Mouse (Mus musculus) gastrocnemius, postnatal 25 days (tissue): ENCODE measurements around the gene C2. TPM values are rescaled to one million over a fixed set of nuclear protein-coding genes. Genes with fewer than 3 reads are reported as not detected.
"Not testable (repeated sequence)": the region's sequence is repeated elsewhere in the genome, so short reads cannot be mapped to it uniquely, and the experiment has no call there.

Experiments
- DNase-seq: peaks from one replicate; pipeline ENCODE4 v3.0.0; 2022
- total RNA-seq, 2 experiments: library from RNA; stranded (reverse); gene quantifications; 1 replicate in 1 of 2; 2 replicates in 1 of 2; pipeline ENCODE4 v1.2.3; 2021

The C2 gene
- total RNA-seq, 2 experiments from 2014 or later, result 2.6 to 2.9 TPM

- DNase-seq, result peak; percentile 49
These were observed 13.9 kb upstream of the C2 start for GRCm38 (mm10) chr17:34911945-34912351.

- no peak for DNase-seq
These were observed 12.9 kb upstream of the C2 start for GRCm38 (mm10) chr17:34910982-34911381.

GRCm38 (mm10) chr17:34902895-34903294 is 4.8 kb upstream of the C2 start:
- no peak for DNase-seq

GRCm38 (mm10) chr17:34901948-34902347 is 3.9 kb upstream of the C2 start:
- not testable (repeated sequence) for DNase-seq

- not testable (repeated sequence) for DNase-seq
These were observed 2.8 kb upstream of the C2 start for GRCm38 (mm10) chr17:34900826-34901225.

- DNase-seq, result no peak
These were observed 1.8 kb upstream of the C2 start for GRCm38 (mm10) chr17:34899890-34900243.

- DNase-seq, result peak; percentile 61
These were observed 1.2 kb upstream of the C2 start for GRCm38 (mm10) chr17:34899053-34899889.

- no peak for DNase-seq
These were observed 614 bp upstream of the C2 start for GRCm38 (mm10) chr17:34898706-34899052.

GRCm38 (mm10) chr17:34897373-34898159 is 499 bp downstream of the C2 start:
- DNase-seq, result no peak

- DNase-seq, result no peak
These were observed 1.7 kb downstream of the C2 start for GRCm38 (mm10) chr17:34896366-34896765.

GRCm38 (mm10) chr17:34895724-34896123 is 2.3 kb downstream of the C2 start:
- DNase-seq, result no peak

GRCm38 (mm10) chr17:34894801-34895530 is 3.1 kb downstream of the C2 start:
- peak; percentile 57 for DNase-seq

GRCm38 (mm10) chr17:34894074-34894597 is 3.9 kb downstream of the C2 start:
- peak; percentile 94 for DNase-seq

GRCm38 (mm10) chr17:34893072-34893824 is 4.8 kb downstream of the C2 start:
- DNase-seq, result no peak

GRCm38 (mm10) chr17:34891377-34891776 is 6.7 kb downstream of the C2 start:
- no peak for DNase-seq

- DNase-seq, result no peak
These were observed 7.9 kb downstream of the C2 start for GRCm38 (mm10) chr17:34890074-34890743.

- DNase-seq, result no peak
These were observed 10.1 kb downstream of the C2 start for GRCm38 (mm10) chr17:34887942-34888341.

- no peak for DNase-seq
These were observed 12.4 kb downstream of the C2 start for GRCm38 (mm10) chr17:34885615-34886014.

GRCm38 (mm10) chr17:34884704-34885103 is 13.4 kb downstream of the C2 start:
- DNase-seq, result no peak

- DNase-seq, result no peak
These were observed 14.7 kb downstream of the C2 start for GRCm38 (mm10) chr17:34883332-34883731.

- DNase-seq, result no peak
These were observed 16.3 kb downstream of the C2 start, which contains the start of gene Gm20547 for GRCm38 (mm10) chr17:34881683-34882310. Gene Gm20547 (minus strand): TSS chr17:34882042.
